Mouse (Mus musculus) kidney, adult 2 months (tissue): ENCODE results near the gene Spry2.

Experiments
- CTCF ChIP-seq: fragments of 200-500 bp; conservative IDR thresholded peaks from 2 replicates; pipeline ENCODE4 v1.5.1; 2011; ENCODE audit warnings: low read depth, mild to moderate bottlenecking, control low read depth, low read length, moderate library complexity, mixed read lengths; ENCODE audit not compliant: insufficient read depth, insufficient read length
- POLR2A ChIP-seq: fragments of 200-500 bp; IDR thresholded peaks from one replicate; pipeline ENCODE4 v1.6.1; 2011; ENCODE audit warnings: low read depth, low read length, control low read depth

DNA sequence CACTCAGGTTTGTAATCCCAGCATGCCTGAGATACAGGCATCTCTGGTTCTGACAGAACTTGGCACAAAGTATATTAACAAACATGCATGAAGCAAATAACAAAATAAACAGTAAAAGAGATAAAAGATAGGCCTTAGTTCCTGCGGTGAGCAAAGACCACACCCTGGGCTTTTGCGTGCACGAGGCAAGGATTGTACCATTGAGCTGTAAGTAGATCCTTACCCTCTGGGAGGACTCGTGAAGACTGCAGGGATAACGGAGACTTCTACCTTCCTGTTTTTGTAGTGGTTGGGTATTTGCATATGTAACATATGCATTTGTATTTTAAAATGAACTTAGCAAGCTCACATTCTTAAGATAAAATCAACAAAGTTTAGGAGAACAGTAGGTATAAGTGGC lies 37.7 kb downstream of the Spry2 start:
- TF ChIP-seq CTCF (no peak), POLR2A (no peak)
